Mouse (Mus musculus): ENCODE data around the gene Fermt1.
A peak's percentile ranks its signal among the peaks of the same experiment; 100 is the strongest.

The Fermt1 gene

DNA sequence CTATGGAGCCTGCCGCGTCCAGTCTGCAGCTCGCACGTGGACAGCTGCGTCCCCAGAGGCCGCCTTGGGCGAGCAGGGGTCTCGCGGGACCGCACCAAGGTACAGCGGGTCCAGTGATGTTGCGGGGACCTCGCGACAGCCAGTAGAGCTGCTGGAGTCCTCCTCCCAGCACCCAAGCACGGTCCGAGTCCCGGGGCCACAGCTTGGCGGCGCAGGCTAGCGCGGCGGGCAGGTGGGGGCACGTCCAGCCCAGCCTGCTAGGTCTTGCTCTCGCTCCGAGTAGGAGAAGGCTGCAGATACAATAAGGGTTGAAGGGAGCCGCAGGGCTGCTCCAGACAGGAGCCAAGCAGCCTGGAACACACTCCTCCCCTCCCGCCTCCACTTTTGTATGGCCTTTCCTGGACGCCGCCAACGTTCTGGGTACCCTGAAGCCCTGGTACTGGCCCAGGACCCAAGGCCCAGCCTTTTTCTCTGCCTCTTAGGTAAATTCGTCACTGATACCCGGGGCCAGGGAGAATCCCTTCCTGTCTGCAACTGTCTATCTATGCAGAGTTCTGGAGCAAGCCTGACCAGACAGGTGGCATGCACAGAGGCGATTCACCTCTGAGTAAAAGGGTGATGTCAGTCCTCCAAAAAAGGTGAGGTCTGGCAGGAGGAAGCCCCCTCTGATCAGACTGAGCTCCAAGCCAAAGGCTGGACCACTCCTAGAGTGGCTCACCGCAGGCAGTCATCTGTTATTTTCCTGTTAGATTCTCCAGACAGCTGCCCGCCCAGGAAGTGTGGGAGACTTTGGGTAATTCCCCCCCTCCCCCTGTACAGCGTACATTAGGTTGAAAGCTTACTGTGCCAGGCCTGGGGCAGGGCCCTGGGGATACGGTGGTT lies at the start of gene Fermt1:
Gene Fermt1, minus strand, starts transcription at position 581 of the 882 bp plus-strand sequence.
- DNase-seq (ENCODE audit: low read depth, low spot score) = no peak

DNA sequence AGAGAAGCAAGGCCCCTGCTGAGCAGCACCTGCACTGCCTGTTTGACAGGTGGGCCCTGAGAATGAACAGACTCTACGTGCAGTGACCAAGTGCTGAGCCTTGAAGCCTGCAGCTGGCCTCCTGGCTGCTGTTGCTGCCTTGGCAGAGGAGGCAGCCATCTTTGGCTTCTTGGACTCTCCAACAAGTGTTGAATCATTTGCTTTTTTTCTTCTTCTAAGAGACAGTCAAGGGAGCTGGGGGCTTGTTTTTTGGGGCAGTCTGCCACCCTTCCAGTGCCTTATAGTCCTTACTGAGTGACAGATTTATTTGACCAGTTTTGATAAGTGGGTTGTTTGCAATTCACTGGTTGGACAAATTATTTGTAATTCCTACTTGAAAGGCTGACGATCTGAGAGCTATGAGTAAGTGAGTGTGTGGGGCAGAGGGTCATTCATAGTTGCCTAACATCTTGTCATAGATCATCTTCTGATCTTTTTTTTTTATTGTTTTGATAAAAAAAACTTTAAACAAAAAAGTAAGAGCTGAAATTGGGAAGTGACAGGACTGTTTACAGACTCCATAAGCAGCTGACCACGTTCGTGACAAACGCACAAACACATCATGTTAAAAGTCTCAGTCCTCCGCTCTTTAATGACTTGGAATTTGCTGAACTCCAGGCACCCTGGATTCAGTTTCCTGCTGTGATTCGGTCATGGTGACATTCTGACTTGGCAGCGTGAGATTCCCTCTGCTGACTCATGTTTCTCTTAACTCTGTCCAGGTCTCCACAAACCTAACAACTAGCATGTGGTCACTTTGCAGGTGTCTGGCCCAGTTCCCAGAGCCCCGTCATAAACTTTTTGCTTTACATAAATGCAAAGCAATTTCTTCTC lies 47.2 kb upstream of the Fermt1 start:
- no peak for DNase-seq (ENCODE audit: low read depth, low spot score)

GRCm38 (mm10) chr2:132989778-132990564 lies 44.3 kb upstream of the Fermt1 start:
- DNase-seq (ENCODE audit: low read depth, low spot score) = no peak

DNA sequence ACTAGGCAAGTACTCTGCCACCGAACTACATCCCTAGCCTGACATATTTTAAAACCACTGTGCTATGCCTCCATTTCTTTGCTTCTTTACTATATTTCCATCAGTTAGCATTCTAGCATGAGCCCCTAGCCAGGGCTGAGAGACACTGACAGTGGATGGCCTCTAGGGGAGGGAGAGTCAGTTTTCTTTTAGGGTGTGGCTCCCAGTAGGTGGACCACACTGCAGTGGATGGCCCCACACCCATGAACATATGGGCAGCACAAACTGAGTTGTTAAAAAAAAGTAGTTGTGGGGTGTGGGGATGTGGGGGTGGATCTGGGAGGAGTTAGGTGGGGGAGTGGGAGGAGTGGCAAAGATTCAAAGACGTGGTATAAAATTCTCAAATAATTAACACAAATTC lies 27.6 kb upstream of the Fermt1 start:
- DNase-seq (ENCODE audit: low read depth, low spot score) = no peak

DNA sequence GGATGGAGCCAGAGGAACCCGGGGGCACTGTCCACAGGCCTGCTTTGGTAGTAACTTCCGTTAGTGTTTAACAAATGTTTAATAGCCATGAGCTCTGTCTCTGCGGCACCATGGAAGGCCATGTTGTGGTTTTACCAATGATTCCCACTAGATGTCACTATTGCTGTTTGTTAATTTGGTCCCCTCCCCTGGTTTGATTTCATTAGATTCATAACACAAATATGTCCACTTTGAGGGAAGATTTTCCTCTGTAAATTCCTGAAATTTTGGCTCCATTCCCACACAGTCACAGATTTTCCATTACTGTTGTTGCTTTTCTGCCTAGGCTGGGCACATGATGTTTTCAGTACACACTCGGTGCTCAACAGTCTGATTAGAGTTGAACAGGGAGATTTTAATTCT lies 25.1 kb upstream of the Fermt1 start:
- peak; percentile 42 for DNase-seq (ENCODE audit: low read depth, low spot score)

DNA sequence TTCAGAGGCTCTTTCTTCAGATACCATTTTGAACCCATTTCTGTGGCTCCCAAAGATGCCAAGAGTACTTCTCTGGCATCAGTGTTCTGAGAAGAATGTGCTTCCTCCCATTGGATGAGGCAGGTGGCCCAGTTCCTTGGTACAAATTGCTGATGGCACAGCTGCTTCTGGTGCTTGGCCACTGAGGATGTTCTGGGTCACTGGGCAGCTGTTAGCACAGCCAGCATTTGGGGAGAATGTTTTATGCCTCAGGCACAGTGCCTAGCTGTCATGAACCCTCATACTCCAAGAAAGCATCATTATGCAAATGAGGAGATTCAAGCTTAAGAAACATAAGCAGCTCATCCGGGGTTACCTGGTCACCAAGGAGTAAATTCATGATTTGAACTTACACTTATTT lies 12.1 kb upstream of the Fermt1 start:
- no peak for DNase-seq (ENCODE audit: low read depth, low spot score)

DNA sequence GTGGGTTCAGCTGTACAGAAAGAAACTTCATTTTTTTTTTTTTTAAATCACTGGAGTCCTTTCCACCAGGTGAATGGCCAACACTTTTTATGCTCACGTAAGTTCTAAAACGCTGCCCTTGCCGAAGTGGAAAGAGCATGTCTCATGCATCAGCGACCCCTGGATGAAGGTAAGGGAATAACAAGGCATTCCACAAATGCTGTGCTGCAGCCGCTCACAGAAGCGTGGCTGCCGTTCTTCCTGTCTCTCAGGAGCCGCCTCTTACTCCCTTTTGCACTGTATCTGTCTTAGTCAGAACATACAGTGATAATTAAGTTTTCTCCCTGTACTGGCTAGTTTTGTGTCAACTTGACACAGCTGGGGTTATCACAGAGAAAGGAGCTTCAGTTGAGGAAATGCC lies 6.5 kb upstream of the Fermt1 start:
- DNase-seq (ENCODE audit: low read depth, low spot score) = no peak

- DNase-seq (ENCODE audit: low read depth, low spot score) = no peak
Measured at GRCm38 (mm10) chr2:132948174-132948573, 2.5 kb upstream of the Fermt1 start.

- DNase-seq (ENCODE audit: low read depth, low spot score) = no peak
Measured at GRCm38 (mm10) chr2:132946976-132947375, 1.3 kb upstream of the Fermt1 start.

DNA sequence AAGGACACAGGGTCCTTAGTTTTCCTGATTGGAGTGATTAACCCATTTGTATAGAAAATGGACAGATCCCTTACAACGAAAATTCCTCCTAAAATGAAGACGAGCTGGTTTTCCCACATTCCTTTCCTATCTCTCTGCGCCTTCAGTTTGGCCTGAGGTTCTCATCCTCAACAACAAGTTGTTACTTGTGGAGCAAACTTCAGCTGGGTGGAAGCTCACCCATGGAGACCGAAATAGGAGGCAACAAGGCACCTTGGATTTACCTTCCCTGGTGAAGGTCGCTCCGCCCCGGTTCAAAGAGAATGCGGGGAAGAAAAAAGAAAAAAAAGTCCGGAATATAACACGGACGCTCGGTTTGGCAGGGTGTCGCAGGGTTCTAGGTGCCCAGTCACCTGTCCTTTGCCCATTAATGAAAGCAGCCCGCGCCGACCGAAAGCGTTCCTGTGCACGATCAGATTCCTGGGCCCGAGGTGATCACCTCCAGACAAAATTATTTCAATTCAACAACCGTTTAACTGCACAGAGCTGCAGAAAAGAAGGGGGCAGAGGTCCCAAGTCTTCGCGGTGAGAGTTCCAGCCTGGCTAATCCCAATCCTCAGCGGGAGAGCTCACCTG lies 888 bp downstream of the Fermt1 start:
- no peak for DNase-seq (ENCODE audit: low read depth, low spot score)

DNA sequence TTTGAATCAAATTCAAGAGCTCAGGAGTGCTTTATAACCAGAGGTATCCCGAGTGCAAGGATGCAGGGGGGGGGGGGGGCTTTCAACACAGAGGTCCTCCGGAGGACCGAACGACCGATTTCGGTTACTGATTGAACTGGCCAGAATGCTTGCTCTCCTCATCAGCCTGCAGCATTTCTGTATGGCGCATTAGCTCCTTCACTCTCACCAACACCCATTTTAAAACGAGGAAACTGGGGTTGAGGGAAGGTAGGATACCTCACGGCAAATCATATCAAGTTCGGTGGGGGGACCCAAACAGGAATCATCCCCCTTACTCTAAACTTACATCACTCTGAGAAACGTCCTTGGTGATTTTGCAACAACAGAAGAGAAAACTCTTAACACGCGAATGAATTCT lies 1.7 kb downstream of the Fermt1 start:
- DNase-seq (ENCODE audit: low read depth, low spot score) = no peak

GRCm38 (mm10) chr2:132943596-132943995 lies 2.1 kb downstream of the Fermt1 start:
- DNase-seq (ENCODE audit: low read depth, low spot score) = no peak

GRCm38 (mm10) chr2:132939056-132939455 lies 6.7 kb downstream of the Fermt1 start:
- no peak for DNase-seq (ENCODE audit: low read depth, low spot score)

GRCm38 (mm10) chr2:132936176-132936575 lies 9.5 kb downstream of the Fermt1 start:
- DNase-seq (ENCODE audit: low read depth, low spot score) = no peak

DNA sequence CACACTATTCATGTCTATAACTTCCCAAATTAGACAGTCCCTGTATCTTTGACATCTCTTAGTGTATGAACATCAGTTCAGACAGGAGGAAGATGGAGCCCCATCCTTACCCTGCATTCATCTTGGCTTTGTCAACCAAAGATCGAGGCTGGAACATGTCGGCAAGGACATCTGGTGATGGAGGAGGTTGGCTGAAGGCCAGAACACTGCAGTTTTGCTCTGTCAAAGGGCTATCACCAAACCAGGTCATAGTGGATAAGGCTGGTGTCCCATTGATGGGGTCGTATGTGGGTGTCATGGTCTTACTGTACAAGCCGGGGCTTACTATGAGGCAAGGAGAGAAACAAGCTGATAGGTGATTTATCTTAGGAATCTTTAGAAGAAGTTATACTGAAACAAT lies 11.0 kb downstream of the Fermt1 start:
- DNase-seq (ENCODE audit: low read depth, low spot score) = no peak

DNA sequence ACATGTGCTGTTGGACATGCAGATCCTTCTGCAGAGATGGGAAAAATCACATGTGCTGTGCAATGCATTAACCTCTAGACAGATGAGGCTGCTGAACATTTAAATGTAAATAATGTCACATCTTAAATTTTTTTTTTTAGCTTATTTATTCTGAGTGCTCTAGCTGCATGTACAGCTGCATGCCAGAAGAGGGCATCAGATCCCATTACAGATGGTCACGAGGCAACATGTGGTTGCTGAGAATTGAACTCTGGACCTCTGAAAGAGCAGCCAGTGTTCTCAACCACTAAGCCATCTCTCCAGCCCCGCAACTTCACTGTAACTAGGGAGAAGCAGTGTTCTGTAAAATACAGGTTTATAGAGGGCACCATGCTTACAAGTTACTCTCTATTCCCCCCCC lies 11.6 kb downstream of the Fermt1 start:
- no peak for DNase-seq (ENCODE audit: low read depth, low spot score)

- no peak for DNase-seq (ENCODE audit: low read depth, low spot score)
Measured at GRCm38 (mm10) chr2:132928999-132929398, 16.7 kb downstream of the Fermt1 start.

DNA sequence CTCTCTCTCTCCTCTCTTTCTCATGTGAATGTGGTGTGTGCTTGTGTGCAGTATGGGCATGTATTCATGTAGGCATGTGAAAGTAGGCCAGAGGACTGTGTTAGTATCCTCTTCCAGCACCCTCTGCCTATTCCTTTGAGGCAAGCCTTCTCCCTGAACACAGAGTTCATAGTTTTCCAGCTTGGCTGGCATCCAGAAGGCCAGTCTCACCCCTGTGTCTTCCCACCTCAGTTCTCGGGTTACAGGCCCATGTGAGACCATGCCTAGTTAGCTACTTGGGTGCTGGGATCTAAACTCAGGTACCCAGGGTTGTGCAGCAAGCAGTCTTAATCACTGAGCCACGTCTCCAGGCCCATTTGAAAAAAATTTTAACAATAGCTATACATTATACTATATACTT lies 17.8 kb downstream of the Fermt1 start:
- no peak for DNase-seq (ENCODE audit: low read depth, low spot score)

GRCm38 (mm10) chr2:132927298-132927697 lies 18.4 kb downstream of the Fermt1 start:
- DNase-seq (ENCODE audit: low read depth, low spot score) = no peak

- no peak for DNase-seq (ENCODE audit: low read depth, low spot score)
Measured at GRCm38 (mm10) chr2:132923290-132924085, 22.2 kb downstream of the Fermt1 start.

All from brain, embryonic 18.5 days (tissue).